Mouse (Mus musculus): ENCODE results near the gene Pde4c.

The Pde4c gene

DNA sequence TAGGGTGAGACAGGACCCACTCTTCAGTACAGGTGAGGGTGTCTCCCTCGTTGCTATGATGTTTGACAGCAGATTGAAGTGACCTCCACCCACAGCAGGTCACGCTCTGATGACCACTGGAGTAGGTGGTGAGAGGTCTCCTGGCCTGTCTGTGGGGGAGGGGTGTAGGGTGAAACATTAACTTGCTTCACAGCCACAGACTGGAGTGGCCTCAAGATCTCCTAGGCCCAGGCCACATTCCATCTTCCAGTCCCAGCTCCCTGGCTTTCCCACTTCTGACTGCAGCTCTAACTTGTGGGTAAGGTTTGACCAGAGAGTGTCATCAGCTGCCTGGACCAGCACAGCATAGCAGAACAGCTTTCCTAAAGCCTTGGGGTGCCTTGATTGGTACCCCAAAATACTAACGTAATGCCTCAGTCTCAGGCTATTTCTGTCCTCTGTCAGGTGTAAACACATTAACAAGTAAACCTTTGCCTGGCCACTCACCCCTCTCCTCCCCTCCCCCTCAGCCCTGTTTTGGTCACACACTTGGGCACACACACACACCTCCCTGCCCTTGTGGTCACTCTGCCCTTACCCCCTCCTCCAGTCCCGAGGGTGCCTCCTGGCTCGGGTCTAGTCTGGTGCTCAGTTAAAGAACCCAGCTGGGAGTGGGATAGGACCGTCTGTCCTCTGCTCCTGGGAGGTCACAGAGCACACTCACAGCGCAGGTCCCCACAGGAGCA, at the start of gene Pde4c:
Pde4c (plus strand) TSS at position 235 of the 725 bp plus-strand sequence.
- peak in 1 of 2 experiments; percentile 5 for DNase-seq

DNA sequence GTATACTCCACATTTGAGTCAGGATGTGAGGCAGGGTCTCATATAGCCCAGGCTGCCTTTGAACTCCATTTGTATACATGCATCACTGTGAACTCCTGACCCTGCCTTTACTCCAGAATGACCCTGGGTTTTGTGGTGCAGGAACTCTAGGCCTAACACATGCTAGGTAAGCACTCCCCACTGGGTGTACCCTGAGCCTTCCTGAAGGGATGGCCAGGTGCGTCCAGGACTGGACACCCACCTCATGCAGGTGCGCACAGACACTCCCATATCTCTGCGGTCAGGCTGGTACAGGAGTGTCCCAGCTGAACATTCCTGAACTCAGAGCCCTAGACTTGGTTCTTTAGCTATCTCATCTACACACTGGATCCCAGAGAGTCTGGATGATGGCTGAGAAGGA, 49.4 kb upstream of the Pde4c start:
- no peak for DNase-seq

DNA sequence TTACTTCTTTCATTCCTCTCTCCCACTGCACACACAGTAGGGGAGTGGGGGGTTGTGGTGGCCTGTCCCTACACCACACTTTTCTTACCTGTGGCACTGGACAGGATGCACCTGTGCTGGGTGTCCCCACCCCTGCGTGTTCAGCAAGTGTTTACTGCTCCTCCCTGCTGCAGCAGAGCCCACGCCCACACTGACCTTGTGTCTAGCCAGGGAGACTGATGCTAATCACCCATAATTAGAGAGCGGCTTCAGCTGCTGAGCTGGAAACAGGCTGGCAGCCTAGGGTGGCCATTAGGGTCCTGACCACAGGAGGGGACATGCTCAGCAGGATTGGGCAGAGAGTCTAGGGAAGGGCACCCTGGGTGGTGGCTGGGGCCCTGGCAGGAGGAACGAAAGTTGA, 48.8 kb upstream of the Pde4c start:
- peak; percentile 18 to 46 for DNase-seq

DNA sequence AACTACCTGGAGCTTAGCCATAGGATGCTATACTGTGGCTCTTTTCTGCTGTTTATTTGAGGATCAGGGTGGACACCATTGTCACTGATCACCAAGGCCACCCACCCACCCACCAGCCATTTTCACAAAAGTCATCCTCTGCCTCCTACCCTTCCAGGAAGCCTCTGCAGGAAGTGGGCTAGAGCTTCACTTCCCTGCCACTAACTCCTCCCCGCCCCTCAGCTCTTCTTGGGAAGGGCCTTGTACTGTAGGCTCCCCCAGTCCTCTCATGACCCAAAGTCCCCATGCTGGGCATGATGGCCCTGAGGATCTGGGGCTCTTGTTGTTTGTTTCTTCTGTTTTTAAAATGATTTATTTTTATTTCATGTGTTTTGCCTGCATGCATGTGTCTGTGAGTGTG, 48.2 kb upstream of the Pde4c start:
- DNase-seq: peak; percentile 66 to 81

DNA sequence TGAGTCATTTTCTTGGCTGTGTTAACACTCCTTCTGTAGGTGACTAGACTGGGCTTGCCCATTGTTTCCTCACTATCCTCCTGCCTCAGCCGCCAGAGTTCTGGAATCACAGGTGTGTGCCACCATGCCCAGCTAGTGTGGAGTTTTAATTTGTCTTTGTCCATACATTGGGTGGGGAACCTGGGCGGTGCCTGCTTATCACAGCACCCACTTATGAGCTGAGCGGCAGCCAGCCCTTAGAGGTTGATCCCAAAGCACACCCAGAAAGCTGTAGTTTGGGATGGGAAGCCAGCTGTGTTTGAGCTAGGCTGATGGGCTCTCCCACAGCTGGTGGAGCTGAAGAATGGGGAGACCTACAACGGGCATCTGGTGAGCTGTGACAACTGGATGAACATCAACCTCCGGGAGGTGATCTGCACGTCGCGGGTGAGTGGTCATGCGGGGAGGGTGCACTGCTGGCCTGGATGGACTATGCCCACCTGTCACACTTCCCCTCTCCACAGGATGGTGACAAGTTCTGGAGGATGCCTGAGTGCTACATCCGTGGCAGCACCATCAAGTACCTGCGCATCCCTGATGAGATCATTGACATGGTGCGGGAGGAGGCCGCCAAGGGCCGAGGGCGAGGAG, 46.0 kb upstream of the Pde4c start:
- DNase-seq: no peak

DNA sequence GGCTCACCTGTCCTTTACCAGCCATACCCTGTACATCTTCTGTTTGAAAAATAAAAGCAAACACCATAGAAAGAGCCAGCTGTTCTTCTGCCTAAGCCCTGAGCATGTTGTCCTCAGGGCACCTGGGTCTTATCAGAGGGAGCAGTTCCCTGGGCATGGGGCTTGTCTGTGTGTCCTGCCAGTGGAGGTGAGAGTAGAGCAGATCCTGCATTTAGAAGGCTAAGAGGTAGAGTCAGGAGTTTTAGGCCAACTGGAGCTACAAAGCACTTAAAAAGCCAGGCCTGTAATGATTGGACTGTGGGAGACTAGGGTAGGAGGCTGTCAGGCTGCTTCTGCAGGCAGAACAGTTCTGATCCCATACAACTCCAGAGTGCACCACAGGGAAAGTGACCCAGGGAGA, 44.8 kb upstream of the Pde4c start:
- DNase-seq: no peak

DNA sequence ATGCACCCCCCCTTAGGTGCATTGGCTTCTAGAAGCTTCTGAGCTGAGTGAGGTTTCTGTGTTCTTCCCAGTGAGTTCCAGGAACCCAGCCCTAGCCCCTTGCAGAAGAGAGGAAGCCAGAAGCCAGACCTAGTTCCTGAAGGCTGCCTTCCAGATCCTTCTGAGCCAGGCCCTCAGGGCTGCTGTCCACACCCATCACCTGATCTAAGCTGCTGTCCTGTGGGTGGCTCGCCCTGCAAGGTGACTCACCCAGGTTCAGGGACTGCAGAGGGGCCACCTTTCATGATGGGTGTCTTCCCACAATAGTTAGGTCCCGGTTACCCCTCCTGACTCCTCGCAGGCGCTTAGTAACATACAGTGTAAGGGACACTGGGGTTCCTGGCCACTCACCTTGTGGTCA, 44.1 kb upstream of the Pde4c start:
- no peak for DNase-seq

DNA sequence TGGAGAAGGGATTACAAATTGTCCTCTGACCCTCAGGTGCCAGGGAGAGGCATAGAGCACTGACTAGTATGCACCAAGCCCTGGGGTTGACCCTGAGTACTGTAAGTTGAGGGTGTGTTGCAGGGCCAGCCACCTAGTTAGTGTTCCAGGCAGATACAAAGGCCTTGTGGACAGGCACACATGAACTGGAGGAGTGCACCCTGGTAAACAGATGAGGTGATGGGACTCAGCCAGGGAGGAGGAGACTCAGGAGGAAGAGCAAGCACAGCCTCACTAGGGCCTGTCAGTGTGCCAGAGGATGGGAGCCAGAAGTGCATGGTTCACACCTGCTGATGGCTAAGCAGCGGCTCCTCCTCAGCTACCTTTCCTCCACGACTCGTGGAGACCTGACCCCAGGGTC, 43.5 kb upstream of the Pde4c start:
- no peak for DNase-seq

DNA sequence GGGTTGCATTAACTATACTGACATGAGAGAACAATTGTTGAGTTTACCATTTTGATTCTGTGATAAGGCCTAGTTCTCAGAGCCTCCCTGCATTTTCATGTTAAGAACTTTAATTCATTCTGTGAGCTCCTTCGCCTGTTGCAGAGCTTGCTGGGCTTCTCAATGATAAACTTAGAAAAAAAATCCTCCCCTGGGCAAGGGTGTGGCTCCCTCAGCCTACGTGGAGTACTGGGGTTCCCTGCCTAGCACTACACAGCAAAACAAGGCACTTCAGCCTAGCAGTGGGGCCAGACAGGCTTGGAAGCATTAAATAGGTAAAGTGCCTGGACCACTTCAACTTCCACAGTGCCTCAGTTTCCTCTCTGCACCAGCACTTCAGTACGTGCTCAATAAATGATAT, 42.1 kb upstream of the Pde4c start:
- no peak for DNase-seq

DNA sequence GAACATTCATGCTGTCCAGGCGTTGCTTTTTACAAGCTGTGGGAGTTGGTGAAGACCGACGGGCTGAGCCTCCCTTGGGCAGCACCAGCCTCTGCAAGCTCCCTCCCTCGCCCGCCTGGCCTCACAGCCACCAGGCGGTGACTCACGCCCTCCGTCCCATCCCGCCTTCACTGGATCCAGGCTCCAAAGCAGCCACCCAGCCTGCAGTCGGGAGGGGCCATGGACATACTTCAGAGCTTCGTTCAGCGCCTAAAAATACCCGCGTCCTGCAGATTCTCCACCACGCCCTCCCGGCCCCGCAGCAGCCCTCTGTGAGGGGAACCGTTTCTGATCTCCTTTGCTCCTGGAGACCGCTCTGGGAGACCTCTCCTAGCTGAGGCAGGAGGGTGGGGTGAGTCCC, 41.3 kb upstream of the Pde4c start:
- DNase-seq: no peak

DNA sequence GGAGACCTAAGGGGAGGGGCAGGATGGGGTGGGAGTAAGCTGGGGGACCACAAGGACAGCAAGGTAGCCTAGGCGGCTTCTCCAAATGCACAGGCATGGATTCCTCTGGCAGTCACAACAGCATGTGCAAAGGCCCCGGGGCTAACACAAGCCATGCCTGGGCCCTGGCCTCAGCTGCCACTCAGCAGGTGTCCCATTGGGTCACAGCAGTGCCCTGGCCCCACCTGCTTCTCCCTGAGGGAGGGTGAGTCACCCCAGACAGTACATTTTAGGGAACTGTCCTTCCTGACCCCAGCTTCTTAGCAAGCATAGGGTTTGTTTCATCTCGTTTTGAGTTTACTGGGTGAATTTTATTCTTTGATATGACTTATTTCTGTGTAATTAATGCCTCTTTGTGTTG, 40.8 kb upstream of the Pde4c start:
- DNase-seq: no peak

DNA sequence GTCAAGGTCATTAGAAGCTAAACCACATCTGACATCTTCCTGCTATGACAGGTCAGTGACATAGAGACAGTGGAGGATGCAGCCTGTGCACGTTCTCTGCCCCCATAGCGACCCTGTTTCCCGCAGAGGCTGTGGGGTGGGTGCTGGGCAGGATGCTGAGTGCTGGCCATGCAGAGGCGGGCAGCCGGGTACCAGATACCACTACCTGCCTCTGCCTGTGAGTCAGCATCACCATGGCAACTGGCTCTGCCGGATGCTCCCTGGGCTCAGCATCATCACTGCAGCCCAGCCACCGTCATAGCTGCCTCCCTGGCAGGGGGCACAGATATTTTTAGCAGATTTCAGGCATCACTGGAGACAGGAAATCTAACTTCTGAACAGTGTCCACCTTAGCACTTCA, 39.2 kb upstream of the Pde4c start:
- no peak for DNase-seq

DNA sequence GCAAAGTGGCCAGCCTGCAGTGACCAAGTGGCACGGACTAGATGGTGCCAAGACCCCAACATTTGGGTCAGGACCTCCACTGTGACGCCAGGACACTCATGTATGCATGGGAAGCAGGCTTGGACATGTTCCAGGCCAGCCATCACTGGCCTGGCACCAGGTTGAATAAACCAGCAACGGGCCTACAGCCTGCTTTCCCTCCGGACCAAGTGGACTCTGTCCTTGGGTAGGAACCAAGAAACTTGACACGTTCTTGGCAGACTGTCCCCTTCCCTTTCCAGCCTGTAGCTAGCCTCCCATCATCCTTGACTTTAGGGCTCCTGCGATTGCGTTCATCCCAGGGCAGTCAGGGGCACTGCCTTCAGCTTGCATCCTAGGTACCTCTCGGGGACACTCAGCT, 35.9 kb upstream of the Pde4c start:
- no peak for DNase-seq

DNA sequence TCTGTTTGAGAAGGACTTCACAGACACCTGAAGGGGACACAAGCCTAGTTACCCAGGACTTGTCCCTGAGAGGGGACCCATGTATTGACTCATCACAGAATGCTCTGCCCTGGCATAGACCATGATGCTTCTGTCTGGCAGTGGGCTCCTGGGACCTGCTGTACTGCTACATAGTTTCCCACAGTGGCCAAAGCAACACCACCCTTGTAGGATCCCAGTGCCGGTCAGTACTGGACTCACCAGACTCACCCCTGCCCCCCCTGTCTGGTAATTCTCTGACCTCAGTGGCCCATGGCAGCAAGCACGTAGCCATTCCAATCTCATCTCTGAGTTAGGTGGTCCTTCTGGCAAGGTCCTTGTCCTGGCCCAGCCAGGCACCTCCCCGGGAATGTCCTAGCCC, 35.4 kb upstream of the Pde4c start:
- no peak for DNase-seq

DNA sequence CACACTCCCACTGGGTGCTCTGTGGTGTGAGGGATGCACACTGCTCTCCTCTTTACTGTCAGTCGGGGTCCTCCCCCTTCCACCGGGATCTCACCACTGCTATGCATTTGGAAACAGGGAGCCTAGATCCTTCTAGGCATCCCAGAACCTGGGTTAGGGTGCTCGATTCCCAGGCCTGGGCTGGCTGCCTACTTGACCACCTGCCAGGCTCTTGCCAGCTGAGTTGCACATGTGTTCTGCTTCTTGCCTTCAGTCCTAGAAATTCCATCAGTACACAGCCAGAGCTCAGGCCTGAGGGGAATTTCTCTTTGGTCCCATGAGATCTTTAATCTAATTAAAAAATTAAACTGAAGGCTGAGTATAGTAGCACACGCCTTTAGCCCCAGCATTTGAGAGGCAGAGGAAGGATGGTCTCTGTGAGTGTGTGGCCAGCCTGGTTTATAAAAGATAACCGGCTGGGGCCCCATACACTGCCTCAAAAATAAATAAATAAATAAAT, 33.6 kb upstream of the Pde4c start:
- no peak for DNase-seq

DNA sequence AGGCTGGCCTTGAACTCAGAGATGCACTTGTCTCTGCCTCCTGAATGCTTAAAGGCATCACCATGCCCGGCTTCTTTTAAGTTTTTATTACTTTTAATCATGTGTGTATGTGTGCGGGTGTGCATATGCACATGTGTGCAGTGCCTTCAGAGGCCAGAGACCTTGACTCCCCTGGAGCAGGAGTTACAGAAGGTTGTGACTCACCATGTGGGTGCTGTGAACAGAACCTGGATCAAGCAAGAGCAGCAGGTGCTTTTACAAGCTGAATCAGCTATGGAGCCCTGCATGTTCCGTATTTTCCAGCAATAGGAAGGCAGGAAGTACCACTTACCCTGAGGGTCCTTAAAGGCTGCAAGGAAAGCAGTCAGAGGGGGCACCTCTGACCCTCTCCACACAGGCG, 32.3 kb upstream of the Pde4c start:
- DNase-seq: no peak

DNA sequence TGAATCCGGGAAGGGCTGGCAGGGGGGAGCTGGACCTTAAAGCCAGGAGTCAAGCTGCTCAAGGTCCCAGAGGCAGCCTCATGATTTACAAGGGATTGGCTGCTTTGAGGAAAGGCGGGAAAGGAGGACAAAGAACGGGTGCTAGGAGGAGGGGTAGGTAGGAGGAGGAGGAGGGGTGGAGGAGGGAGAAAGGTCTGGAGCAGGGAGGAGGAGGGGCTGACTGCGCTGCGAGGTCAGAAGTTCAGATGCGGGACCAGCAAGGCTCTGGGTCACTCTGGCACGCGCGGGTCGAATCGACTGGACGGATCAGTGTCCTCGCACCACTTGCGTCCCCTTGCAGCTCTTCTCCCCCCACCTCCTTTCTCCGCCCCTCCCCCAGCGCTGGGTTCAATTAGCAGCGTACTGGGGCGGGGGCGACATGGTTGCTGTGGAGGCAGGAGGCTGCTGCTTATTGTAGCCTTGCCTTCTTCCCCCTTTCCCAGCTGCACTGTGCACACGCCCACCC, 31.7 kb upstream of the Pde4c start:
- no peak for DNase-seq

DNA sequence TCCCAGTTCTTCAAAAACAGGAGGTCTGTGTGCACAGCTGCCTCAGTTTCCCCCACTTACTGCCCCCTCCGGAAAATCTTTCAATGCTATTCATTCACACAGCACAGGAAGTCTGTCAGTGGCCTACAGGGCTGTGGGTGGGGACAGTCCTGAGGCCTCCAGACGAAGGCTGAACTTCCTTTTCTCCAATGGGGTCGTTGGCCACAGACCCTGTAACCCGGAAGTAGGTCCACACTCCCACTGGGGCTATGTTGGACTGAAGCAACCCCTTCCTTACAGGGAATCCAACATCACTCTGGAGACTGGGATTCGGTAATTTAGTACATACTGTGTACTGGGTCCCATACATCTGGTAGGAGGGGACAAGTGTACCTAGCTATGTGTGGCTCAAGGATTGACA, 29.9 kb upstream of the Pde4c start:
- DNase-seq: peak in 1 of 2 experiments; percentile 29

DNA sequence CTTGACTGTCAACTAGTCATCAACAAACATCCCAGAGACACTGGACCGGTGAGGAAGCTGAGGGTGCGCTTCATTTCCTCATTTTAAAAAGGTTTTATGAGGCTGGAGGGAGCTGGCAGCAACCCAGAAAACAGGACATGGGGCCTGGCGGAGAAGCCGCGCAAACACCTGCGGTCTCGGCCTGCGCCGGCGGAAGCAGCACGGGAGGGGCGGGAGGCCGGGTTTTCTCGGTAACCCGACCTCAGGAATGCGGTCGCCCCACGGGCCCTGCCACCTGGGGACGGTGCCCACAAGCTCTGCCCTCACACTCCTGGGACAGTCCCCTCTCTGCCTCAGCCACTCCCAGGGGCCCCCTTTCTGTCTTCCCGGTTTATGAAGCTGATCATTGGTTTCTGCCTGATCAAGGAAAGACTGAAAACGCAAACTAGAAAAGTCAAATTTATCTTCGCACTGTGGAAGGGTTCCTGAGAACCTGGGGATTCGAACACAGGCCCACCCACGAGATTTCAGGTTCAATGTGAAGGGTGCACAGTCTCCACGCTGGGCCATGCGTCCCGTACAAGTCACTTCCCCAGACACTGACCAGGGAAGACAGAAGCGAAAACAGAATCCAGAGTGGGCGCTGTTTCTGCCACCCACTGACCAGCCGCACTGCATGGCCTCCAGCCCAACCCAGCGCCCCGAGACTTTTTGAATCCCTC, 28.1 kb upstream of the Pde4c start:
- DNase-seq: peak; percentile 88 to 92

DNA sequence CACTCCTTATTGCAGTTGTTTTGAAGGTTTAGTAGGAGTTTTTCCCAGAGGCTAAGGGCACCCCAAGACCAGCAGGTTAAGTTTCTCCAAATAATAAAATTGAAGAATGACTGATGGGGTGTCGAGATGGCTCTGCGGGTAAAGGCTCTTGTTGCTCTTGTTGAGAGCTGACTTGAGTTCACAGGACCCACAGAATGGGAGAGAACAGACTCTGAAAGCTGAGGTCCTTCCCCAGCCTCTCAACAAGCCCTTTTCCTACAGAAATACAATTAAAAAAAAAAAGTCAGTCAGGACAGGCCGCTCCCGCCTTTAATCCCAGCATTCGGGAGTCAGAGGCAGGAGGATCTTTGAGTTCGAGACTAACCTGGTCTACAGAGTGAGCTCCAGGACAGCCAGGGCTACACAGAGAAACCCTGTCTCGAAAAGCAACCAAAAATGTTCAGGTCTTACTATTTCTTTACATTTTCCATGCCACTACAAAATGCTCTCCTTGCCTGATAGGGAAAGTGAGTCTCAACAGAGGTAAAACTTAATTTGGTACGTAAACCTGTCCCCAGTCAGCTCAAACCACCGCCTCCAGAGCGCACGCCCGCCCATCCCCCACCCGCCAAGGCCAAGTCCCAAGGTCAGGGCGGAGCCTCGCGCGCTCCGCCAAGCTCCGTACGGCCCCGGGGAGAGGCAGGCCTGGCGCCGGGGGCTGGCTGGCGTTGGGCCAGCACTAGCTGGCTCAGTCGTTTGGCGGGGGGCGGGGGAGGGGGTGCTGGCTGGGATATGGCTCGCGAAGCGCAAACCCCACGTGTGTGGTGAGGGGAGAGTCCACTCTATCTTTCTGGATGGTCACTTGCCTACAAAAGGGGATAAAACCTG, 27.3 kb upstream of the Pde4c start:
- DNase-seq: peak; percentile 81 to 85

DNA sequence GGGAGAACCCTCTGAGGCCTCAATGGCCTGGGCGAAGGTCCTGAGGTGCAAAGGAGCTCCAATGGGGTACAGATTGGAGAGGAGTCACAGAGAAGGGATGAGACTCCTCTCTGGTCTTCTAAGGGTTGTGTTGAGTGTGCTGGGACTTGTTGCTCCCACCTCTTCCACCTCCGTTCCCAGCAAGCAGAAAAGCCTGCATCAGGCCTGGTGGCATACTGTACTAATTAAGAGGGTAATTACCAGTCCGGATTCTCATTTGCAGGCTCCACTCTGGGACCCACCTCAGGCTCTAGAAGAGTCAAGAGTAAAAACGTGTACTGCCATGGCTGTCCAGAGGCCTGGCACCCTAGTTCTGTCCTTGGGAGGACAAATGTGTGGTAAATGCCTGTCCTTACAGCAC, 26.6 kb upstream of the Pde4c start:
- DNase-seq: peak in 1 of 2 experiments; percentile 26

DNA sequence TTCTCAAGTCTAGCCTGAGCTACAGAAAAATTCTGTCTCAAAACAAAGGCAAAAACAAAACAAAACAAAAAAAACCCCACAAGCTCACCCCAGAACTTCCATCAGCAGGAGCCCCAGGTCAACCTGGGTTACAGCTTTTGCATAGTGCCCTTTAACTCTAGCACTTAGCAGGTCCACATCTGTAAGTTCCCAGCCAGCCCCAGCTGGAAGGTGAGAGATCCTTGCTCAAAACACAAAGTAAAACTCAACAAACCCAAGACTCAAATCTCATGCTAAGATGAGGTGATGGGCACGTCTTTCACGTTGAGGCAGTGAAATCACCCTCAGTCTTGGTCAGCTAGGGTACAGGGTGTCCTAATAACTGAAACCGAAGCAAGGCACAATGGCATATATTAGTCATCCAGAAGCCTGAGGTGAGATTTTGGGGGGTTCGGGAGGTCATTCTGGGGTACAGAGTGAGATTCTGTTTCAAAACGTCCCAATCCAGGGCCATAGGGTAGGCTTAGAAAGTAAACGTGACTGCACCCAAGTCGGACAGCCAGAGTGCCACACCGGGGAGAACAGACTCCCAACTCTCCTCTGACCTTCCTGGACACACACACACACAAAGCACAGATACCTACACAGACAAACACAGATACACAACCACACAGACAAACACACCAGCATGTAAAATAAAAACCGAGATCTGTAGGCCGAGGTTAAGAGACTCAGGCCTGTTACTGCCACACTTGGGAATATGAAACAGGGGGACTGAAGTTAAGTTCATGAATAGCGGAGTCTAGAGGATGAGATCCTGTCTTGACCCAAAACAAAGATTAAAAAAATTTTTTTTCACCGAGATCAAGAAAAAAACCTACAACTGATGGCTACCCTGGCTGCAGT, 25.9 kb upstream of the Pde4c start:
- no peak for DNase-seq

All from thymus, postnatal 36 days (tissue).